Mouse (Mus musculus) limb, embryonic 11.5 days (tissue): ENCODE measurements around the gene Tet1. TPM values are rescaled to one million over a fixed set of nuclear protein-coding genes. Genes with fewer than 3 reads are reported as not detected.

Source experiments
- ATAC-seq: fragments of 200-750 bp; cut with Nextera tagmentation; 2 replicates; pipeline ENCODE4 v1.8.0; 2017; ENCODE audit warnings: low read depth; ENCODE audit not compliant: insufficient number of reproducible peaks, low FRiP score, low TSS enrichment
- DNase-seq: peaks from one replicate; pipeline ENCODE4 v3.0.0-alpha.2; 2015; ENCODE audit warnings: low spot score
- H3K27ac ChIP-seq: fragments of 300-500 bp; sonication (generic); replicated peaks from 2 replicates; pipeline ENCODE4 v1.5.1; 2014; ENCODE audit warnings: low read depth, mild to moderate bottlenecking, low read length
- H3K27me3 ChIP-seq: fragments of 300-500 bp; sonication (generic); 2 replicates; pipeline ENCODE4 v1.6.1; 2014; ENCODE audit warnings: mild to moderate bottlenecking, low read length, mixed read lengths; ENCODE audit not compliant: control insufficient read depth, insufficient read depth
- H3K36me3 ChIP-seq: fragments of 300-500 bp; sonication (generic); 2 replicates; pipeline ENCODE4 v1.6.1; 2014; ENCODE audit warnings: mild to moderate bottlenecking, low read length, moderate library complexity, mixed read lengths; ENCODE audit not compliant: control insufficient read depth, insufficient read depth
- H3K4me1 ChIP-seq: fragments of 300-500 bp; sonication (generic); 2 replicates; pipeline ENCODE4 v1.6.1; 2014; ENCODE audit warnings: low read length, mixed read lengths; ENCODE audit not compliant: control insufficient read depth, insufficient read depth
- H3K4me2 ChIP-seq: fragments of 300-500 bp; sonication (generic); 2 replicates; pipeline ENCODE4 v1.6.1; 2014; ENCODE audit warnings: low read depth, mild to moderate bottlenecking, moderate library complexity; ENCODE audit not compliant: severe bottlenecking
- H3K4me3 ChIP-seq: fragments of 300-500 bp; sonication (generic); 2 replicates; pipeline ENCODE4 v1.5.1; 2014; ENCODE audit warnings: low read depth, low read length
- H3K9ac ChIP-seq: fragments of 300-500 bp; sonication (generic); 2 replicates; pipeline ENCODE4 v1.6.1; 2014; ENCODE audit warnings: mild to moderate bottlenecking, low read length
- H3K9me3 ChIP-seq: fragments of 300-500 bp; sonication (generic); 2 replicates; pipeline ENCODE4 v1.6.1; 2016; ENCODE audit warnings: low read length; ENCODE audit not compliant: control insufficient read depth
- WGBS: fragments of 180-500 bp; shearing (Covaris S2); extraction: QIAGEN DNeasy Blood & Tissue Kit; methylation state at CpG from one replicate; pipeline ENCODE4 v1.1.7; 2014; 5-methylcytosine and 5-hydroxymethylcytosine counted together
- polyA plus RNA-seq: library from polyadenylated mRNA; unstranded; fragments of >200 nt; fragmentation: Nextera tagmentation; extraction: Ambion mirVana; gene quantifications from 2 replicates; pipeline ENCODE4 v1.2.1, GENCODE M21; 2014

The Tet1 gene
- polyA plus RNA-seq, 1 experiment from 2014 or later, result 34.0 TPM

DNA sequence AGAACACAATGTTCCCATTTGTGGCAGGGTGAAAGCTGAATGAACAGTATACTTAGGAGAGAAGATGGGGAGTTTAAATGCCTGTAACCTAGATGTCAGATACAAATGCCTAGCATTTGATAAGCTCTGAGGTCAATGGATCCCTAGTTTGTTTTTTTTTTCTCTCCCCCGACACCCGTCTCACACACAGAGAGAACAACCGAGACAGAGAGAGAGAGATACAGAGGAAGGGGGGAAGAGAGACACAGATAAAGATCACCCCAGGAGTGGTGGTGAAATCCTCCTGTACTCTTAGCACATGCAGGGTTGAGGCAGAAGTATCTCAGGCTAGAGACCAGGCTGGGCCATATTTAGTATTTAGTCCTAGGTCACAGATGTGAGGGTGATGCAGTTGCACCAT, 10.2 kb upstream of the Tet1 start:
- 90% methylated on average over 3 of the region's 3 CpGs for WGBS
- Histone ChIP-seq H3K27me3 (no peaks in the 10 kb centered on the region), H3K4me3 (no peak overlapping the region), H3K4me1 (peaks cover 3% of the 10 kb centered on the region; the same call in 1 of the 2 replicates), H3K9me3 (no peaks in the 10 kb centered on the region), H3K36me3 (no peaks in the 10 kb centered on the region), H3K9ac (no peak overlapping the region), H3K4me2 (no peak overlapping the region), H3K27ac (no peak overlapping the region)
- no peak for DNase-seq
- no peak for ATAC-seq

DNA sequence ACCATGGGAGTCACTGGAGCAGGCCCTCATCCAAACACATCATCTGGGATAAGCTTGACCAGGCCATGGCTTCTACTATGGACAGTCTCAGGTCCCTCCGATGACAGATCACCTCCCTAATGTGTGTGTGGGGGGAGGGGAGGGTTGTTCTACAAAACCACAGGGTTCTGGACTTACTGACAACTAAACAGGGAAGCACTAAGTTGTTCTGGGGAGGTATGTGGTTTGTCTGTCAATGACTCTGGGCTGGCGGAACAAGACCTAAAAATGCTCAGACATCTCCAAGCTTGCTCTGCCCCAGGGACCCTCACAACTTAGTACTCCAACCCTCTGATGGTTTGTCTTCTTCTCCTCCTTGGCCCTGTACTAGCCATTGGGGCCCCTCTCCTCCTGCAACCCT, 2.3 kb upstream of the Tet1 start:
- WGBS, result 90% methylated on average over 2 of the region's 2 CpGs

DNA sequence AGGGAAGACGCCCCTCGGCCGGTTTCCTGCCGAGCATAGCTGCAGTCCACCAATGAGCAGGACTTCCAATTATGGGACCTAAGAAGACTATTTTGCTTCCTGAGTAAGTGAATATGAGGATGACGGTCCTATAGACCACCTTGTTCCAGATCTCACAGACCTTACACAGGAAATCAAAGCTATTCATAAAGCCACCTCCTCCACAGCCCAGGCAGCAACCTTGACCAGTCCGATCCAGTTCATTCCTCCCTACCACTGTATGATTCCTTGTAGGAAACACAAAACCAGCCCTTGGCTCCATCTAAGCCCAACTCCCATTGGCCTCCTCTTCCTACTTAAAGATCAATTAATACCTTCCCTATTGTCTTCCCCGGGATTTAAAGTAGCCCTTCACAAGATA, 2.5 kb downstream of the Tet1 start:
- H3K27ac ChIP-seq, result no peak overlapping the region
- H3K9ac ChIP-seq, result no peak overlapping the region
- WGBS, result 89% methylated on average over 7 of the region's 7 CpGs
- no peak overlapping the region for H3K4me3 ChIP-seq
- H3K27me3 ChIP-seq, result no peaks in the 10 kb centered on the region
- ATAC-seq (no peak), DNase-seq (no peak)
- no peak overlapping the region for H3K4me2 ChIP-seq
- no peaks in the 10 kb centered on the region for H3K9me3 ChIP-seq
- H3K4me1 ChIP-seq, result no peaks in the 10 kb centered on the region
- no peaks in the 10 kb centered on the region for H3K36me3 ChIP-seq

More for the DNA sequence above, 2.3 kb upstream of the Tet1 start:
- Histone ChIP-seq H3K27ac (no peak overlapping the region), H3K9ac (no peak overlapping the region), H3K4me3 (no peak overlapping the region), H3K4me1 (no peaks in the 10 kb centered on the region), H3K36me3 (no peaks in the 10 kb centered on the region), H3K9me3 (no peaks in the 10 kb centered on the region), H3K4me2 (no peak overlapping the region), H3K27me3 (no peaks in the 10 kb centered on the region)
- DNase-seq, result no peak
- ATAC-seq, result no peak

DNA sequence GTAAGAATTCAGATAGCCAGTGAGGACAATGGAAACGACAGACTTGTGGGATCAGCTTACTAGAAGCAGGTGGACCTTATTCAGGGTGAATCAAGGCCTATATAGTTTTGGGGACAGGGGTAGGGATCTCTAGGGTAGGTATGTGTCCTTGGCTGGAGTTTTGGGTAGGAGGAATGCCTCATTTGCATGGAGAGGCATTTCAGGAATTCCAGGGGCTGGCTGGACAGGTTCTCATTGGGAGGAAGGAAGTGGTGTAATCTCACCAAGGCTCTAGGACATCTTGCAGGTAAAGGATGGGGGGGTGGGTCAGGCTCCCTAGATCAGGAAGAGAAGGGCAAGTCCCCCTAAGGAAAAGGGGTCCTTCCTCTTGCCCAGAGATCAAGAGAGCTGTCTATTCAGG, 6.0 kb downstream of the Tet1 start:
- H3K4me2 ChIP-seq, result no peak overlapping the region
- ATAC-seq (no peak), DNase-seq (no peak)
- H3K9ac ChIP-seq, result no peak overlapping the region
- H3K27ac ChIP-seq, result no peak overlapping the region
- no peaks in the 10 kb centered on the region for H3K27me3 ChIP-seq
- WGBS, result 63% methylated on average over 1 of the region's 1 CpGs
- H3K4me1 ChIP-seq, result no peaks in the 10 kb centered on the region
- H3K4me3 ChIP-seq, result no peak overlapping the region
- no peaks in the 10 kb centered on the region for H3K36me3 ChIP-seq
- H3K9me3 ChIP-seq, result no peaks in the 10 kb centered on the region

DNA sequence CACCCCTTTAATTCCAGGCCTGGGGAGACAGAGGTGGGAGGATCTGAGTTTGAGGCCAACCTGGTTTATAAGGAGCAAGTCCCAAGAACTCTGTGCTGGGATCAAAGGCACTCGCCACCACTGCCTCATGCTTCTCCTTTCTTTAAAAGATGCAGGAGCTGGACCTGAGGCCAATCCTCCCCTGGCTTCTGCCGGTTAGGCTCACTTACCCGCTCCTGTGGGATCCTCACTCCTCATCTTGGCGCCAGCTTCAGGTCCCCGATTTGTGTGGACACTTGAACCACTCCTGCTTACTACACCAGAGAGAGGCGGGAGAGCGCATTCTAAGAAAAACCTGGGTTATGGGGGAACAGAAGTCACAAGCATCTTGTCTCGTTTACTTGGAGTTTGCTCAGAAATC, 7.0 kb downstream of the Tet1 start:
- DNase-seq (no peak), ATAC-seq (no peak)
- Histone ChIP-seq H3K9me3 (no peaks in the 10 kb centered on the region), H3K27me3 (no peaks in the 10 kb centered on the region), H3K27ac (no peak overlapping the region), H3K36me3 (no peaks in the 10 kb centered on the region), H3K4me3 (no peak overlapping the region), H3K9ac (no peak overlapping the region), H3K4me1 (no peaks in the 10 kb centered on the region), H3K4me2 (no peak overlapping the region)
- WGBS, result 35% methylated on average over 8 of the region's 8 CpGs

DNA sequence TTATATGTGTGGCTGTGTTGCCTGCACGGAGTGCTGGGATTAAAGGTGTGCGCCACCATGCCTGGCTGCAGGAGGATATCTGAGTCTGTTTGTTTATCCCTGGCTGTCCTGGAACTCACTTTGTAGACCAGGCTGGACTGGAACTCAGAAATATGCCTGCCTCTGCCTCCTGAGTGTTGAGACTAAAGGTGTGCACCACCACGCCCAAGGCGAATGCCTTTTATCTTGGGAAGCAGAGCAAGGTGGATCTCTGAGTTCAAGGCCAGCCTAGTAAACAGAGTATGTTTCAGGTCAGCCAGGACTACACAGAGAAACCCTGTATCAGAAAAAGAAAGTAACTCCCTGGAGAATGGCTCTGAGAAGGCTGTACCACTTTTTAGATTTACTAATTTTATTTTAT, 8.7 kb downstream of the Tet1 start:
- Histone ChIP-seq H3K36me3 (no peaks in the 10 kb centered on the region), H3K4me1 (no peaks in the 10 kb centered on the region), H3K4me3 (no peak overlapping the region), H3K4me2 (no peak overlapping the region), H3K9me3 (no peaks in the 10 kb centered on the region), H3K27me3 (no peaks in the 10 kb centered on the region), H3K27ac (no peak overlapping the region), H3K9ac (no peak overlapping the region)
- DNase-seq, result no peak
- 96% methylated on average over 4 of the region's 4 CpGs for WGBS
- ATAC-seq, result no peak

DNA sequence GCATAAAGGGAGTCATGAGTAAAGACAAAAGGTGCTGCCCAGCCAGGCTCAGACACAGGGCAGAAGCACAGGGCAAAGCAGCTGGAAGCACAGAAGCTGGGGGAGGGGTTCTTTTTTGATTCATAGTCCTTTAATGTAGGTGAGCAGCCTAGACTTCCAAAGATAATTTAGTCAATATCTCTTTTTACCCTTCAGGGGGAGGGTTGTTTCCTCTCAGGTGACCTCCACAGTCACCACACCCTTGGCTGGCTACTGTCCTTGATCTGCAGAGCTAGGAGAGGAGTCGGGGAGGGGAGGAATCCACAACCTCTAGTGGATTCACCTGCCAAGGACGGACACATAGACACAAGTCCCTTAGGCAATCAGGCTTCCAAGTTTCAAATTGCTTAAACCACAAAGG, 10.7 kb downstream of the Tet1 start:
- ATAC-seq (no peak), DNase-seq (no peak)
- H3K4me3 ChIP-seq, result no peak overlapping the region
- no peaks in the 10 kb centered on the region for H3K9me3 ChIP-seq
- H3K27me3 ChIP-seq, result no peaks in the 10 kb centered on the region
- no peak overlapping the region for H3K27ac ChIP-seq
- 83% methylated on average over 2 of the region's 2 CpGs for WGBS
- H3K4me1 ChIP-seq, result no peaks in the 10 kb centered on the region
- no peak overlapping the region for H3K4me2 ChIP-seq
- H3K36me3 ChIP-seq, result no peaks in the 10 kb centered on the region
- no peak overlapping the region for H3K9ac ChIP-seq

DNA sequence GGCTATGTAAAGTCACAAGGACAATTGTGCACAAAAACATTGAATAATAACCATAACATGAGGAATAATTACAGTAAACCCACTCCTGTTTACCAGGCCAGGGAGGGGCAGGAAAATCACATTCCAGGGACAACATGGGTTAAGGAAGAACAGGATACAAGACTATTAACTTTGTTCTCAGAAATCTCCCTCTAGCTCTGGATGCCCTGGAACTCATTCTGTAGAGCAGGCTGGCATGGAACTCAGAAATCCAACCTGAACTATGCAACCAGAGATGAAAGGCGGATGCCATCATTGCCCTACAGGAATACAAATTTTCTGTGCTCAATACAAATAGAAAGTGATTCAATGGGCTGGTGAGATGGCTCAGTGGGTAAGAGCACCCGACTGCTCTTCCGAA, 11.4 kb downstream of the Tet1 start:
- no peak overlapping the region for H3K27ac ChIP-seq
- H3K4me3 ChIP-seq, result no peak overlapping the region
- H3K4me1 ChIP-seq, result no peaks in the 10 kb centered on the region
- WGBS, result 95% methylated on average over 3 of the region's 3 CpGs
- H3K9me3 ChIP-seq, result no peaks in the 10 kb centered on the region
- H3K36me3 ChIP-seq, result no peaks in the 10 kb centered on the region
- no peak for ATAC-seq
- H3K4me2 ChIP-seq, result no peak overlapping the region
- no peak overlapping the region for H3K9ac ChIP-seq
- DNase-seq, result no peak
- H3K27me3 ChIP-seq, result no peaks in the 10 kb centered on the region

DNA sequence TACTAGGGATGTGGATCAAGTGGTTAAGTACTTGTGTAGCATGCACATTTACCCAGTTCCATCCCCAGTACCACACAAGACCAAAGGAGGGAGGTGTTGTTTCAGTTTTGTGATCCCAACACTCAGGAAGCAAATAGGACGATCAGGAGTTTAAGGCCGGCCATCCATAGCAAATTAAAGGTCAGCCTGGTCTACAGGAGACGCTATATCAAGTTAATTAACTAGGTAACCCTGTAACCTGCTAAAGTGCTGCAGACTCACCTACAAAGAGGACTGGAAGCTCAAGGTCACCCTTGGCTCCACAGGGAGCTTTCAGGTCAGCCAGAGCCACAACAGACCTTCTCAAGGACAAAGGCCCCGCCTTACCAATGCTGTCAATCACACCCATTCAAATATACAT, 12.0 kb downstream of the Tet1 start:
- Histone ChIP-seq H3K9me3 (no peaks in the 10 kb centered on the region), H3K4me2 (no peak overlapping the region), H3K4me3 (no peak overlapping the region), H3K27ac (no peak overlapping the region), H3K36me3 (no peaks in the 10 kb centered on the region), H3K27me3 (no peaks in the 10 kb centered on the region), H3K4me1 (no peaks in the 10 kb centered on the region), H3K9ac (no peak overlapping the region)
- WGBS, result 72% methylated on average over 4 of the region's 4 CpGs
- DNase-seq (no peak), ATAC-seq (no peak)
